Mouse (Mus musculus): ENCODE data around the gene Tmem88b.
"Not testable (repeated sequence)": the region's sequence is repeated elsewhere in the genome, so short reads cannot be mapped to it uniquely, and the experiment has no call there.

Tmem88b gene

DNA sequence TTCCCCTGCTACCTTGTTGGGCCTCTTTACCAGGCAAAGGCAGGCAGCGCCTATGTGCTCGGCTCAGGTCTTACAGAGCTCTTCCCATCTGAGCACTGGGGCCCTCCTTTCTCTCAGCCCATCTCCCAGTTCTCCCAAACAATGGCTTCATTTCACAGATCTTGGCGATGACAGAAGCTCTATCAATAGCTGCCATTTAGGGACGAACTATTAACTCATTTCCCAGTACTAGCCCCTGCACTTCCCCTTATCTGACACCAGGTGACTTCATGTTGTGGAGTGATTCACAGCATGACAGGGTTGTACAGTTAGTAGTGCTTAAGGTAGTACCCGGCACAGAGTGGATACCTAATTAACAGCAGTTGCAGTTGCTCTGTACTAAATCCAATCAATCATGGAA is at the start of gene Tmem88b:
Gene Tmem88b, minus strand, starts transcription at position 56 of the 400 bp plus-strand sequence.
- no peak for DNase-seq

- DNase-seq = peak; percentile 73 to 88
These were observed 48.2 kb upstream of the Tmem88b start for GRCm38 (mm10) chr4:155833836-155834235.

GRCm38 (mm10) chr4:155833234-155833633 is 47.6 kb upstream of the Tmem88b start:
- no peak for DNase-seq

DNA sequence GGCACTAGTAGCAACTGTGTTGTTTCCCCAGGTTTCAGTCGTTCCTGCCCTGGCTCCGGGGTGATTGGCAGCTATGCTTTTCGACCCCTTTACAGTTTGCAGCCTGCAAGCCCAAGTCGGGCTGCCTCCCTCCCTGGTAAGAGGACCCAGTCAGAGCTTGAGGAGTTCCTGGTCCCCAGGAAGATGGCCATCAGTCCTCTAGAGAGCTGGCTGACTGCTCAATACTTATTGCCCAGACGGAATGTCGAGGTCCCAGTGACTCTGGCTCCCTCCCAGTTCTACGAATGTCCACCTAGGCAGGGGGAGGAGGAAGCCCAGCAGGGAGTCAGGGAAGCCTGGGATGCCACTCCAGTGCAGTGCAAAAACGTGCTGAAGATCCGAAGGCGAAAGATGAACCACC is 46.6 kb upstream of the Tmem88b start:
- peak in 1 of 2 experiments; percentile 20 for DNase-seq

DNA sequence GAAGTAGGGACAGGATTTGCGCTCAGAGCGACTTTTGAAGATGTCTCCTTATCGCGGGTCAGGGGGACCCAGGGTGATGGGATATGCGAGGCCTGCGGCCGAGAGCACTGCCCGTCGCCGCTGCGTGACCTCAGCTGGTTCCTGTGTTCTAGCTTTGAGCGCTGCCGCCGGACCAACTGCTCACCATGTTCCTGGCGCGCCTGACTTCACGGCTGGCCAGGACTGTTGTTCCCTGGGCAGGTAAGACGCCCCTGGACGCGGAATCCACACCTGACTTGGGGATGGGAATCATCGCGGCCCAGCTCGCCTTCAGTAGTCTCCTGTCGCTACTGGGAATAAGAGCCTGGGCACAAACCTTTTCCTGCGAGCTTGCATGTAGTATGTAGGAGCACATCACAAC is 46.2 kb upstream of the Tmem88b start:
- DNase-seq = peak in 1 of 2 experiments; percentile 56

- peak; percentile 98 to 99 for DNase-seq
These were observed 45.6 kb upstream of the Tmem88b start, which contains the start of gene Aurkaip1 for GRCm38 (mm10) chr4:155831205-155831766. Aurkaip1 (plus strand) TSS chr4:155831272.

DNA sequence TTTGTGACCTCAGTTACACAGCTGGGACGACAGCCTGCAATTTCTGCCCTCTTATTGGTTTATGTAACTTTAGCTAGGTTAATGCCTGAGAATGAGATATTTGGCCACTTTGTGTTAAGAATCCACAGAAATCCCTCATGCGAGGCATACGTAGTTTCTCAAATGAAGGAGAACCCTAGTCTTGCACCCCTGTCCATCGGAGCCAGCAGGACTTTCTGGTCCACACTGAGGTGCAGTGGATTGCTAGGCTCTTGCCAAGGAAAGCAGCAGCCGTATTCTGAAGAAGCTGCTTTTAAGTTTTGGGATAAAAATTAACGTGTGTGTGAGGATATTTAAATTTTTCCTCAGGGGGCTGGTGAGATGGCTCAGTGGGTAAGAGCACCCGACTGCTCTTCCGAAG is 44.9 kb upstream of the Tmem88b start:
- DNase-seq = no peak

GRCm38 (mm10) chr4:155829866-155830265 is 44.2 kb upstream of the Tmem88b start:
- DNase-seq = no peak

- no peak for DNase-seq
These were observed 37.8 kb upstream of the Tmem88b start for GRCm38 (mm10) chr4:155823443-155823842.

GRCm38 (mm10) chr4:155821025-155821424 is 35.4 kb upstream of the Tmem88b start:
- DNase-seq = peak in 1 of 2 experiments; percentile 61

- no peak for DNase-seq
These were observed 31.9 kb upstream of the Tmem88b start for GRCm38 (mm10) chr4:155817533-155817932.

- DNase-seq = peak in 1 of 2 experiments; percentile 66
These were observed 27.0 kb upstream of the Tmem88b start for GRCm38 (mm10) chr4:155812665-155813181.

- DNase-seq = peak; percentile 95
These were observed 26.4 kb upstream of the Tmem88b start, which contains the start of gene Ccnl2 for GRCm38 (mm10) chr4:155811929-155812664. Ccnl2 (plus strand) TSS chr4:155812489.

GRCm38 (mm10) chr4:155807841-155808240 is 22.2 kb upstream of the Tmem88b start:
- DNase-seq = no peak

DNA sequence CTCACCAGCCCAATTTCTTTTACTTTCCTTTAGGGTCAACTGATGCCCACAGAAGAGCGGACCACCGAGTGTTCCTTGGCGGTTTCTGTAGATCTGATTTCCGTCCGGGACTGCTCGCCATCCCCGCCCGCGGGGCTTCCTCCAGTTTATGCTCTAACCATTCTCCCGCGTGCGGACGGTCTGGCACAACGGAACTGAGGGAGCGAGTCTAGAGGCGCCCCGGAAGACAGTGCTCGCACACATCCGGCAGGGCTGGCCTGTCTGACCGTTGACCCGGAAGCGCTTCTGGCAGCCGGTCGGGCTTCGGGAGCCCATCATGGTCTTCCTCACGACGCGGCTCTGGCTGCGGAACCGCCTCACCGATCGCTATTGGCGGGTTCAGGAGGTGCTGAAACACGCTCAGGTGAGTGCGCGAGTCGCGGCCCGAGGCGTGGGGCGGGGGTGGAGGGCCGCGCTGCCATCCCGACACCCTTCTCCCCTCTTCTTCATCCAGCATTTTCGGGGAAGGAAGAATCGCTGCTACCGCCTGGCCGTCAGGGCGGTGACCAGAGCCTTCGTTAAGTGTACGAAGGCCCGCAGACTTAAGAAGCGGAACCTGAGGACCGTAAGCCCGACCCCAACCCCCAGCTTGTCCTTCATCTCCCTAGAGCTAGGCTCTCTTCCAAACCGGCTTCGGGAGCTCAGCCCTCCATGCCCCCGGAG is 17.8 kb upstream of the Tmem88b start:
- DNase-seq = peak; percentile 99

- no peak for DNase-seq
These were observed 17.2 kb upstream of the Tmem88b start, which contains the start of gene Mrpl20 for GRCm38 (mm10) chr4:155802741-155803339. Mrpl20 (plus strand) TSS chr4:155802878.

DNA sequence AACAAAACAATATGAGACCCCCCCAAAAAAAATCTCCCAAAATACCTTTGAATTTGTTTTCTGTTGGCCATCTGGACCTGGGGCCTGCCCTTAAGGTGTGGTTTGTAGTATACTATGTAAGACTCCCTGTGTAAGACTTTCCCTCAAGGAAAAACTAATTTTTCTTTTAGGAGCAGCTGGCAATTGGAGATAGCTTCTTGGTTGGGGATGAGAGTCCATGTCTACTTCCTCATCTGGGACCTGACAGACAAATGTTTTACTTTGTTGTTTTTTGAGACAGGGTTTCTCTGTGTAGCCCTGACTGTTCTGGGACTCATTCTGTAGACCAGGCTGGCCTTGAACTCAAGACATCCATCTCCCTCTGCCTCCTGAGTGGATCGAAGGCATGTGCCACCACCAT is 16.4 kb upstream of the Tmem88b start:
- no peak for DNase-seq

DNA sequence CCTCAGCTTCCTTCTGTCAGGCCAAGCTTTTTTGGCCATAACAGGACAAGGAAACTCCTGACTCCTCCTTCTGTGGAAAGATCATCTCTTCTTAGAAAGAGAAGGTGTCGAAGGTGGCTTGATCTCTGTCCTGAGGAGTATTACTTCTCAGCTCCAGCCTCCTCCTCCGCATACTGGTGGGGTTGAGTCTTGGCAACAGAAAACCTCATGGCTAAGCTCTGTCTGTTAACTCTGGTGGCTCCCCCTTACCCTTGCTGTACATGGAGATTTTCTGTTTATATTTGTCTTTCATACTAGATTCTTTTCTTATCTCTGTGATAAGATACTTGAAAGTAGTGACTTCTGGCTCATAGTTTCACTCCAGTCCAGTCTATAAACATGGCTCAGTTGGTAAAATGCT is 8.1 kb upstream of the Tmem88b start:
- no peak for DNase-seq

DNA sequence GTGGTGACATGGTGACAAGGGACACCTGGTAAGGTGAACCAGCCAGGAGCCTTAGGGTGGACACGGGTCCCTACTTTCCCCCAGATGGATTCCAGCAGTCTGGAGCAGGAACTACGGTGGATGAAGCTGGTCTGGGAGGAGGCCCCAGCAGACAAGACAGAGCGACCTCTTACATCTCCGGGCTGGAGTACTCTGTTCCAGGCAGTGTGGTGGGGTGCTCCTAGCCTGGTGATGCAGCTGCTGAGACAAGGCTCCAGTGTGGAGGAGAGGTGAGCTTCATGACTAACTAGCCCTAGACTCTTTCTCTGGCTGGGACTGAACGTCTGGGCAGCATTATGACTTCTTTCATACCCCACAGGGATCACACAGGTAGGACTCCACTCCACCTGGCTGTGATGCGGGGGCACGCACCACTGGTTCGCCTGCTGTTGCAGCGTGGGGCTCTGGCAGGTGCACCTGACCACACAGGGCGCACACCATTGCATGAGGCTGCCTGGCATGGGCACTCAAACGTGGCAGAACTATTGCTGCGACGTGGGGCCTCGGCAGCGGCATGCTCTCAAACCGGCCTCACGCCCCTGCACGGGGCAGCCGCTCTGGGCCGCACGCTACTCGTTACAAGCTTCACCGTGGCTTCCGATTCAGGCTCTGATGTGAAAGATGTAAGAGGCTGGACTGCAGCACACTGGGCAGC is 5.7 kb upstream of the Tmem88b start:
- no peak for DNase-seq

GRCm38 (mm10) chr4:155790650-155791161 is 5.0 kb upstream of the Tmem88b start:
- DNase-seq = no peak

- no peak for DNase-seq
These were observed 4.4 kb upstream of the Tmem88b start, which contains the start of gene Ankrd65 for GRCm38 (mm10) chr4:155790021-155790489. Ankrd65 (plus strand) TSS chr4:155790439.

GRCm38 (mm10) chr4:155788833-155789232 is 3.2 kb upstream of the Tmem88b start:
- not testable (repeated sequence) for DNase-seq

Data from cerebellum, postnatal 14 days (tissue).